Mouse (Mus musculus) hindbrain, embryonic 11.5 days (tissue): ENCODE measurements around the gene Srl. TPM values are rescaled to one million over a fixed set of nuclear protein-coding genes. Genes with fewer than 3 reads are reported as not detected.
A peak's percentile ranks its signal among the peaks of the same experiment; 100 is the strongest.

Source experiments
- ATAC-seq: fragments of 200-750 bp; cut with Nextera tagmentation; 2 replicates; pipeline ENCODE4 v1.8.0; 2017; ENCODE audit warnings: mild to moderate bottlenecking, moderate TSS enrichment, moderate library complexity; ENCODE audit not compliant: low FRiP score
- DNase-seq: peaks from one replicate; pipeline ENCODE4 v3.0.0-alpha.2; 2015; ENCODE audit warnings: low spot score
- H3K27ac ChIP-seq: fragments of 300-500 bp; sonication (generic); 2 replicates; pipeline ENCODE4 v1.5.1; 2014; ENCODE audit warnings: mild to moderate bottlenecking, low read depth, low read length
- H3K27me3 ChIP-seq: fragments of 300-500 bp; sonication (generic); 2 replicates; pipeline ENCODE4 v1.6.1; 2014; ENCODE audit warnings: mild to moderate bottlenecking, low read length, moderate library complexity, mixed read lengths; ENCODE audit not compliant: control insufficient read depth, insufficient read depth
- H3K36me3 ChIP-seq: fragments of 300-500 bp; sonication (generic); 2 replicates; pipeline ENCODE4 v1.6.1; 2014; ENCODE audit warnings: mild to moderate bottlenecking, low read length, moderate library complexity, mixed read lengths; ENCODE audit not compliant: control insufficient read depth, insufficient read depth
- H3K4me1 ChIP-seq: fragments of 300-500 bp; sonication (generic); replicated peaks from 2 replicates; pipeline ENCODE4 v1.6.1; 2014; ENCODE audit warnings: low read length, mixed read lengths; ENCODE audit not compliant: control insufficient read depth, insufficient read depth
- H3K4me2 ChIP-seq: fragments of 300-500 bp; sonication (generic); replicated peaks from 2 replicates; pipeline ENCODE4 v1.6.1; 2014; ENCODE audit warnings: mild to moderate bottlenecking, low read depth, low read length
- H3K4me3 ChIP-seq: fragments of 300-500 bp; sonication (generic); 2 replicates; pipeline ENCODE4 v1.5.1; 2014; ENCODE audit warnings: low read depth, low read length
- H3K9ac ChIP-seq: fragments of 300-500 bp; sonication (generic); 2 replicates; pipeline ENCODE4 v1.6.1; 2014; ENCODE audit warnings: low read depth, low read length
- H3K9me3 ChIP-seq: fragments of 300-500 bp; sonication (generic); 2 replicates; pipeline ENCODE4 v1.6.1; 2016; ENCODE audit warnings: low read length; ENCODE audit not compliant: control insufficient read depth
- WGBS: fragments of 180-500 bp; shearing (Covaris S2); extraction: QIAGEN DNeasy Blood & Tissue Kit; methylation state at CpG from one replicate; pipeline ENCODE4 v1.1.7; 2014; 5-methylcytosine and 5-hydroxymethylcytosine counted together
- polyA plus RNA-seq: library from polyadenylated mRNA; unstranded; fragments of >200 nt; fragmentation: Nextera tagmentation; extraction: Ambion mirVana; gene quantifications from 2 replicates; pipeline ENCODE4 v1.2.1, GENCODE M21; 2014

The Srl gene
- polyA plus RNA-seq, 1 experiment from 2014 or later: 21.2 TPM

- WGBS: 85% methylated on average over 8 of the region's 8 CpGs
- no peak overlapping the region for H3K4me2 ChIP-seq
- ATAC-seq: no peak
- H3K9me3 ChIP-seq: no peaks in the 10 kb centered on the region
- no peaks in the 10 kb centered on the region for H3K4me1 ChIP-seq
- DNase-seq: no peak
- no peak overlapping the region for H3K9ac ChIP-seq
- H3K27ac ChIP-seq: no peak overlapping the region
- no peaks in the 10 kb centered on the region for H3K36me3 ChIP-seq
- no peak overlapping the region for H3K4me3 ChIP-seq
- H3K27me3 ChIP-seq: no peaks in the 10 kb centered on the region
Observed at GRCm38 (mm10) chr16:4500598-4501385, 40.8 kb downstream of the Srl start.

DNA sequence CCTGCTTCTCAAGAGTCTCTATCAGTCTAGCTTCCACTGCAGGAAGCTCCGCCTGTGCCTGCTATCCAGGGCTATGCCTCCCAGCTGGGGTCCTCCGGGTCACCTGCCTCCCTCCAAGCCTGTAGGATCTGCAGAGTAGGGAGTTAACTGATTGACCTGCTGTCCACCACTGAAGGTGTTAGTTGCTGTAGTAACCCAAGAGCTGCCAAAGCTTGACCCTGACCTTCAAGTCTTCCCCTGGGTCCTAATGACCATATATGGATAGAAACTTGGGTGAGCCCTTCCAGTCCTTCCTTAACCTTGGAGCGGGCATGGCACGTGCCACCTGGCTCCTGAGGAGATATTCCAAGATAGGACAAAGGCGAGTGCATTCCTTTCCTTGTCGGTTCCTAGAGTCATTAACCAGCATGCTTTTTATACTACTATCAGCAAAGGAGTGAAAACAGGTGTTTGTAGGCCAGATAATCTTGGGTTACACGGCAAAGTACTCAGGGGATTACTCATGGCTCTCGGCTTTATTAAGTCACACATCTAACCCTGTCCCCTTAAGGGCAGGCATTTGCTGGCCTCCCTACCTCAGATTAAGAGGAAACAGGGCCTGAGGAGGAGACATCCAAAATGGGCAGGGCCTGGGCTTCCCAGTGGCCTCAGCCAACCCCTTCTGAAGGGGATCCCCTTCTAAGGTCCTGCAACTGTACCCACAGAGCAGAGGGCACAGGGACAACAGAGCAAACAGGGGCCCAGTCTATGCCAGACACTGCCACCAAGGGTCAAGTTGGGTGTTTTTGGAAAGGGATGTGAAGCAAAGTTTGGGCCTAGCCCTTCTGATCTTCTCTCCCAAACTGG lies 43.6 kb downstream of the Srl start:
- Histone ChIP-seq H3K4me1 (no peaks in the 10 kb centered on the region), H3K36me3 (no peaks in the 10 kb centered on the region), H3K27ac (no peak overlapping the region), H3K27me3 (no peaks in the 10 kb centered on the region), H3K9me3 (no peaks in the 10 kb centered on the region), H3K9ac (no peak overlapping the region), H3K4me3 (no peak overlapping the region), H3K4me2 (no peak overlapping the region)
- ATAC-seq (no peak), DNase-seq (no peak)
- WGBS: 81% methylated on average over 8 of the region's 8 CpGs

DNA sequence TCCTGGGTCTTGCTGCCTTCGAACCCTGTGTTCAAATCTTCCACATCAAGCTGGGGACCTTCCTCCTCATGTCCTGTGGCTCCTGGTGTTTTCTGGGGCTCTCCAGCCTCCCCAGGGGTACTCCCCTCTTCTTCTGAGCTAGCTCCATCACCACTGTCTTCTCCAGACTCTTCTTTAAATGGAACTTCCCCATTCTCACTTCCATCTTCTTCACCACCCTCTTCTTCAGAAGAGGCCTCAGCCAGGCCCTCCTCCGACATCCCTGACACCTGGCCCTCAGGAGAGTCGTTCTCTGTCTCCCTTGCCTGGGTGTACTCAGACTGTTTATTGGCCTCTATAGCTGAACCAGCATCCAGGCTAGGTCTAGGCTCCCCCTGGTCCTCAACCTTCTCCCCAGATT lies 45.1 kb downstream of the Srl start:
- Histone ChIP-seq H3K4me3 (no peak overlapping the region), H3K9ac (no peak overlapping the region), H3K36me3 (no peaks in the 10 kb centered on the region), H3K4me2 (no peak overlapping the region), H3K27me3 (no peaks in the 10 kb centered on the region), H3K9me3 (no peaks in the 10 kb centered on the region), H3K27ac (no peak overlapping the region), H3K4me1 (no peaks in the 10 kb centered on the region)
- no peak for ATAC-seq
- DNase-seq: no peak
- WGBS: 86% methylated on average over 3 of the region's 3 CpGs

DNA sequence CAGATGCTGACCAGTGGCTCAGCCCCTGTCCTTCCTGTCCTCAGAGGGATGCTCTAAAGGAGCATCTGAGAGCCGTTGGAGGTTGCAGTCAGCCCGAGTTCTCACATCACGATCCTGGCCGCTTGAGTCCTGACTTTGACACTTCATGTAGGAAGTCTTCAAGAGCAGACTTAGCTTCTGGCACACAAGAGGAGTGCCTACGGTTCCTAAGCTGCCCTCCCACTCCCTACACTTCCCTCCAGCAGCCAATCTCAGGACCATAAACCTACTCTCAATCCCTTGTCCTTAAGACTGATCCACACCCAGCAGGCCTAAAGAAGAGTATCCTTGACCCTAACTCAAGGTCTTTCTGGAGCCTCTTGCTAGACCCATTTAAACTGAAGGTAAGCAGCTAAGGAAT lies 45.8 kb downstream of the Srl start:
- no peak overlapping the region for H3K4me2 ChIP-seq
- no peaks in the 10 kb centered on the region for H3K27me3 ChIP-seq
- ATAC-seq (no peak), DNase-seq (no peak)
- no peaks in the 10 kb centered on the region for H3K9me3 ChIP-seq
- 88% methylated on average over 5 of the region's 5 CpGs for WGBS
- H3K9ac ChIP-seq: no peak overlapping the region
- no peak overlapping the region for H3K27ac ChIP-seq
- no peak overlapping the region for H3K4me3 ChIP-seq
- no peaks in the 10 kb centered on the region for H3K36me3 ChIP-seq
- no peaks in the 10 kb centered on the region for H3K4me1 ChIP-seq

GRCm38 (mm10) chr16:4492777-4493563 lies 48.6 kb downstream of the Srl start:
- H3K4me1 ChIP-seq: no peaks in the 10 kb centered on the region
- ATAC-seq: no peak
- H3K27ac ChIP-seq: no peak overlapping the region
- H3K9ac ChIP-seq: no peak overlapping the region
- no peaks in the 10 kb centered on the region for H3K36me3 ChIP-seq
- no peaks in the 10 kb centered on the region for H3K27me3 ChIP-seq
- H3K4me2 ChIP-seq: no peak overlapping the region
- DNase-seq: no peak
- H3K4me3 ChIP-seq: no peak overlapping the region
- 75% methylated on average over 2 of the region's 2 CpGs for WGBS
- no peaks in the 10 kb centered on the region for H3K9me3 ChIP-seq

DNA sequence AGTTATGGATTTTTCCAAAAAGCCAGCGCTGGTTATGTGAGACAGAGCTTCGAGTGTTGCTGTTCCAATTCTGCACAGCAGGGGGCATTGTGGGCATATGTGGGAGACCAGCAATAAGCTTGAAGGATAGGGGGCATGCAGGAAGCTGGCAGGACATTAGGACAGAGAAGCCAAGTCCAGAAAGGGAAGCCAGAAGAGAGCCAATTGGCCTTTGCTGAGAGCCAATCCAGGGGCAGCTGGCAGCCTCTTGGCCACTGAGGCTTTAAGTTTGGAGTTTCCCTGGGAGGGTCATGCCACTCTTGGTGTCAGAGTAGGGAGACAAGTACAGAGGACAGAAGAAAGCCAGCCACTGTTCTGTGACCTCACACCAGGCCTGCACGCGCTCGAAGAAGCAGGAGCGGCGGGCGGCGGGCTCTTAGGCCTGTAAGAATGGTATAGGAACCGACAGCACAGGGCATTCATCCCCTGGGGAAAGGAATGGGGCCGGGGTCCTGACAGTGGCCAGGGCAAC lies 52.4 kb downstream of the Srl start:
- Histone ChIP-seq H3K9me3 (no peaks in the 10 kb centered on the region), H3K36me3 (no peaks in the 10 kb centered on the region), H3K9ac (no peak overlapping the region), H3K4me3 (no peak overlapping the region), H3K4me2 (no peak overlapping the region), H3K4me1 (no peaks in the 10 kb centered on the region), H3K27ac (no peak overlapping the region), H3K27me3 (no peaks in the 10 kb centered on the region)
- 70% methylated on average over 11 of the region's 11 CpGs for WGBS
- ATAC-seq (peak; percentile 75), DNase-seq (peak; percentile 91)

- H3K9me3 ChIP-seq: no peaks in the 10 kb centered on the region
- H3K4me1 ChIP-seq: no peaks in the 10 kb centered on the region
- H3K9ac ChIP-seq: no peak overlapping the region
- no peak overlapping the region for H3K4me3 ChIP-seq
- DNase-seq: no peak
- no peak for ATAC-seq
- no peak overlapping the region for H3K4me2 ChIP-seq
- no peaks in the 10 kb centered on the region for H3K36me3 ChIP-seq
- no peaks in the 10 kb centered on the region for H3K27me3 ChIP-seq
- 82% methylated on average over 5 of the region's 5 CpGs for WGBS
- no peak overlapping the region for H3K27ac ChIP-seq
Observed at GRCm38 (mm10) chr16:4480616-4481265, 60.9 kb downstream of the Srl start.

DNA sequence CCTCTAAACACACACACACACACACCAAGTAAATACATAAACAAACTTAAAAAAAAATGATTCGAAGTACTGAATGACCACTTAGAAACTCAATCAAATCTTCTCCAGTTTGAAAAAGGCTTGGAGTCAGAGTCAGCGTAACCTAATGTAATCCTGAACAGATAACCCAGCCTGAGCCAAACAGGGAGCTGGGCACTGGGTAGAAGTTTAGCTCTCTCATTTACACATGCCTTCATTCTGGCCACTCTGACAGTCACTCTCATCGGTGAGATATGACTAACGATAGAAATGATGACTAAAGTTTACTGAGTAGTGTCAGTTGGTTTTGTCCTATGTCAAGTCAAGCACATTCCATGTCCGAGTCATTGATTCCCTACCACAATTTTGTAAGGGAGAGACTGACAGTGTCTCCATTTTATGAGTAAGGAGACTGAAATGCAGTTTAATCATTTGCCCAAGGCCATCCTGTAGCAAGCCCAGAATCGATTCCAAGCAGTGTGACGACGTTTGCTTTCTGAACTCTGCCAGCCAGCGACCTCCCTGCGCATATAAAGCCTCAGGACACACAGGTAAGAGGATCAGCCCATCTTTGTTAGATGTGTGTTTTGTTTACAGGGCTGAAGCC lies 63.9 kb downstream of the Srl start:
- Histone ChIP-seq H3K27me3 (no peaks in the 10 kb centered on the region), H3K4me3 (no peak overlapping the region), H3K36me3 (no peaks in the 10 kb centered on the region), H3K9me3 (no peaks in the 10 kb centered on the region), H3K4me1 (no peaks in the 10 kb centered on the region), H3K4me2 (no peak overlapping the region), H3K9ac (no peak overlapping the region), H3K27ac (no peak overlapping the region)
- ATAC-seq (no peak), DNase-seq (no peak)
- WGBS: 87% methylated on average over 10 of the region's 10 CpGs
